Mouse (Mus musculus) gastrocnemius, adult 18-20 months (tissue): Measurements from ENCODE around the gene AY358078. TPM values are rescaled to one million over a fixed set of nuclear protein-coding genes. Genes with fewer than 3 reads are reported as not detected.
"Not testable (repeated sequence)": the region's sequence is repeated elsewhere in the genome, so short reads cannot be mapped to it uniquely, and the experiment has no call there.

Experiments used
- DNase-seq: peaks from one replicate; pipeline ENCODE4 v3.0.0; 2021; ENCODE audit warnings: low spot score
- long read RNA-seq, 2 experiments: library from polyadenylated mRNA; stranded (forward); transcript quantifications; one replicate each; pipeline ENCODE4 v2.0.0; 2021
- total RNA-seq, 2 experiments: library from RNA; stranded (reverse); gene quantifications; 2 replicates each; pipeline ENCODE4 v1.2.3; 2021

Gene AY358078
- not detected for total RNA-seq
- long read RNA-seq, experiment 1: 0 reads
- long read RNA-seq, experiment 2: 0 reads

DNA sequence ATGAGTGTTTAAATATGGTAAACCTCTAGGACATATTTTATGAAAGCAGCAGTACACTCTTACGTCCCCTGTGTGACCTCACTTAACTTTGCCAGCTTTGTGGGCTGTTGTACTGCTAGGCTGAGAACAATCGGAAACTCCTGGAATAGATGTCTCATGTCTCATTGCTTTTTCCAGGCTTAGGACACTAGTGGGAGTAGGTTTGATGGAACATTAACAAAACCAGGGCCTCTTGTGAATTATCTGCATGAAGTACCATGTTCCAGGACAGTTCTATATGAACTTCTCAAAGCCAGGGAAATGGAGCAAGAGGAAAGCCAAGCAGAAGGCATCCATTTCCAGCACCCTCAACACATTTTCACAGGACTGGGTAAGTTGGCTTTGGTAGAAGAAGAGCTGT, at the start of gene AY358078:
Gene AY358078 (plus strand): TSS at position 301 of the 400 bp plus-strand sequence.
- no peak for DNase-seq

GRCm38 (mm10) chr14:51755944-51756343, 43.9 kb upstream of the AY358078 start:
- no peak for DNase-seq

GRCm38 (mm10) chr14:51771378-51771777, 28.5 kb upstream of the AY358078 start:
- DNase-seq: not testable (repeated sequence)

DNA sequence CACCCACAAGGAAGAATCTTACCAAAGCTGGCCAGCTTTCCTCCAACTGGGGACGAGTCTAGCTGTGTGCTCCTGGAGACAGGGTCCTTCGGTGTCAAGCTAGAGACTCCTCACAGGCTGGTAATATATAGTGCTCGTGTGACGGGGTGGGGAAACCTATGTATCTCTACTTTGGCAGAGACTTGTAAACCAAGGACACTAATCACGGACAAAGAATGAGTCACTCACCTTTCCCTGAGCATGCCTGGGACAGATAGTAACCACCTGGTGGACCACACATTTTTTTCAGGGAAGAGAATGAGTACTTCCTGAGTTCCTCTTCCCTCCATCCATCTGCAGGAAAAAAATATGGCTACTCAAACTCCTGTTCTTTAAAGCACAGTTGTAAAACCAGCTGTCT, 26.4 kb upstream of the AY358078 start, which contains the start of gene Ang4:
Gene Ang4 (minus strand): TSS at position 101 of the 400 bp plus-strand sequence.
- no peak for DNase-seq

DNA sequence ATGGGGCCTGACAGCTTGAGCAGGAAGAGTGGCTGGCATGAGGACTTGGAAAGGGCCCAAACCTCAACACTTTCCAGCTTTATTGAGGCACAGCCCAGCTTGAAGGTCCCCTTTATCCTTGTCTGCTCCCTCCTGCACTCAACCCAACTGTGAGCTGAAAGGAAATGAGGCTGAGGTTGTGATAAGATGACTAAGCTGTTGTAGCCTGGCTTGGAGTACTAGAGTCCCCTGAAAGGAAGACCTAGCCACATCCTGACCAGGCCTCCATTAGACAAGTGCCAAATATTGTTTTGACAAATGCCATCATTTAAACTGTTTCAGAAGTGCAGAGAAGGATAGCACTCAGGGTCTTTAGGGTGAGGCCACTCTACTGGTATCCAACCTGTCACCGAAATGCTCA, 22.1 kb upstream of the AY358078 start:
- no peak for DNase-seq

DNA sequence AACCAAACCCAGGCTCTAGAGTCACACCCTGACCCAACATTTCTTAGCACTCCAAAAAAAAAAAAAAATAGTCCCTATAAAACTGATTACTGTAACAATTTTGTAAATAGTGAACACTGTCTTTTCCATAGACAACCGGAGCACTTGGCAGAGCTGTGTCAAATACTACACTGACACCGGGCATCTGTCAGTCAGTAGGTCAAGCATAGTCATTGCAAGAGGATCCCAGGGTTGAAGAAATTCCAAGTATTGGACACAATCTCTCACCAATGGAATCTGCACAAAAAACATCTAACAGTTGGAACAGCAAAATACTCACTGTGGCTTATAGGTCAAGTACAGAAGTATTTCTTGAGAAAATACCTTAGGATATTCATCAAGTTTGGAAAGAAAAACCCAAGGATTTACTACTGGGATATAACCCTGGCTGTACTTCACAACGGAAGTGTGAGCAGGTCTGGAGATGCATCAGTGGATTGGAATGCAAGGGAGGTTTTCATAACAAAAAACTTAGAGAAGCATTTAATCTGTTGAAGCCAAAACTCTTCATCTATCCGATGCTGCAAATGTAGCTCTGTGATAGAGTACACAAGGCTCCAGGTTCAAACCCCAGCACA, 20.9 kb upstream of the AY358078 start:
- no peak for DNase-seq

GRCm38 (mm10) chr14:51786335-51786734, 13.5 kb upstream of the AY358078 start:
- DNase-seq: no peak

GRCm38 (mm10) chr14:51787061-51787460, 12.8 kb upstream of the AY358078 start:
- no peak for DNase-seq

GRCm38 (mm10) chr14:51789196-51789595, 10.7 kb upstream of the AY358078 start:
- no peak for DNase-seq

- DNase-seq: no peak
Measured at GRCm38 (mm10) chr14:51794106-51794505, 5.7 kb upstream of the AY358078 start.

DNA sequence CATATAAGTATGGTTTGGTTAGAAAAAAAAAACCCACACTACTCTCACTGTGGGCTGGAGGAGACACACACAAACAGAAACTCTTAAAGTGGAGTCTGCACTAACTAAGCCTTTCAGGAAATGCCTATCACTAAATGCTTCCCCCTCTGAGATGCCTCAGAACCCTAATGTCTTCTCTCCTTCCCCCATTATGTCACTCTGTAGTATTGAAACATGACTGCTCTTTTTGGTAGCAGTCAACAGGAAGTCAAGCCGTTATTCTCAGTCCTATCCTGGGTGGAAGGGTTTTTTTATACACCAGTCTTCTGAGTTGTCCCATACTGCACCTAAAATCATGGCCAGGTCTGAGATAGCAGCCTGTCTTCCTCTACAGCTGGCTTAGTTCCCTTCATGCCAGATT, 26.8 kb downstream of the AY358078 start:
- DNase-seq: no peak

- DNase-seq: not testable (repeated sequence)
Measured at GRCm38 (mm10) chr14:51827842-51828241, 28.0 kb downstream of the AY358078 start.

GRCm38 (mm10) chr14:51829188-51829587, 29.3 kb downstream of the AY358078 start:
- DNase-seq: no peak

GRCm38 (mm10) chr14:51838480-51838879, 38.6 kb downstream of the AY358078 start:
- DNase-seq: not testable (repeated sequence)

DNA sequence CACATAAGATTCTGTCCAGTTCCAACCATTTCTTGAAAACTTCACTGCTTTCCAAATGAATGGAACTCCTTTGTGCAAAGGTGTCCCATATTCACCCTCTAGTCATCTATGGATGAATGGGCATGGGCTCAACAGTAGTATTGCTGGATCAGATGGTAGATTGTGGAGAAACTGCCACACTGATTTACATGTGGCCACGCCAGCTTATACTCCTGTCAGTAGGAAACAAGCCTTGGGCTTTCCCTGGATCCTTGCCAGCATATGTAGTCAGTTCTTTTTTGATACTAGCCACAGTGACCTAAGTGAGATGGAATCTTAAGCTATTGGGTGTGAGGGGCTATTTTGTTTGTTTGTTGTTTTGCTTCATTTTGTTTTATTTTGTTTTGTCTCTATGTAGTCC, 42.4 kb downstream of the AY358078 start:
- DNase-seq: no peak

DNA sequence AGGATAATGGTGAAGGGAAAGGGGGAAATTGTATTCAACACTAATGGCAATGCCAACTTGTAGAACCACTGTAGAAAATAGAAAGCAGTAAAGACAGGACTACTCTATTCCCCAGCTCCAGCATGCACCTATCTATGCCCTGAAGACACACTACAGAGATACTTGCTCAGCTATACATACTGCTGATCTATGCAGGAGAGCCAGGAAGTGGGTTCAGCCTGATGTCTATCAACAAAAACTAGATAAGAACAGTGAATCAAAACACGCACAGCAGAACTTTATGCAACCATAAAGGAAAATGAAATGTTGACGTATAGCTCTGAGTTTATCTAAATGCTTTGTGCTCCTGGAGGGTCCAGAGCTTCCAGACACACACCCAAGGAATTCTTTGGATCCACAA, 42.9 kb downstream of the AY358078 start:
- no peak for DNase-seq

DNA sequence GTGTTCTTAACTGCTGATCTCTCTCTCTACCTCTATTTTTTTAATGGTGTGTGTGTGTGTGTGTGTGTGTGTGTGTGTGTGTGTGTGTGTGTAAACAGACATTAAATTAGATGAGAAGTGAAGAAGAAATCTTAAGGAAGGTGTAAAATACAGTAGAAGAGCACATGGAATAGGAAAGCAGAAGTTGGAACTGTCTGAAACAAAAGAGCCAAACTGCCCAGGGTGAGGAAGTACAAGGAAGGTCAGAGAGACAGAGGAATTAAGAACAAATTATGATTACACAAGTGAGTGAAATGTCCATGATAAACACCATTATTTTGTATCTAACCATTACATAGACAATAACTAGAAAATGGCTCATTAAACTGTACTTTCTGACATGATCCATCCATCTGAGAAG, 44.0 kb downstream of the AY358078 start:
- no peak for DNase-seq

GRCm38 (mm10) chr14:51846566-51846965, 46.7 kb downstream of the AY358078 start:
- DNase-seq: no peak

DNA sequence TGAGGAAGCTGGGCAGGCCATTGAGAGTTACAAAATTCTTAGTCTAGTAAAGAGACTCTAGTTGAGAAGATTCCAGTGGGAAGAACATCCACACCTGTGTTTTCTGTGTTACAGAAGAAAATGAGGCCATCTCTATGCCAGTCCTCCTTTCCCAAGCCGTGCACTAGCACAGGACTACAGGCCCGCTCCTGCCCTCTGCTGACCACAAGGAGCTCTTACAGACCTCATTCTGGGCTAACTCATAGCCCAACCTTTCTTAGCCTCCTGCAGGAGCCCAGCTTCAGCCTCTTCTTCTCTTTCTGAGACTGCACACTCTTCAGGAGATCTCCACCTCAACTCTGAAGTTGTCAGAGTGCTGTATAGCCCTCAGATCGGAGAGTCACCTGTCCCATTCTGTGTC, 51.2 kb downstream of the AY358078 start:
- DNase-seq: not testable (repeated sequence)

DNA sequence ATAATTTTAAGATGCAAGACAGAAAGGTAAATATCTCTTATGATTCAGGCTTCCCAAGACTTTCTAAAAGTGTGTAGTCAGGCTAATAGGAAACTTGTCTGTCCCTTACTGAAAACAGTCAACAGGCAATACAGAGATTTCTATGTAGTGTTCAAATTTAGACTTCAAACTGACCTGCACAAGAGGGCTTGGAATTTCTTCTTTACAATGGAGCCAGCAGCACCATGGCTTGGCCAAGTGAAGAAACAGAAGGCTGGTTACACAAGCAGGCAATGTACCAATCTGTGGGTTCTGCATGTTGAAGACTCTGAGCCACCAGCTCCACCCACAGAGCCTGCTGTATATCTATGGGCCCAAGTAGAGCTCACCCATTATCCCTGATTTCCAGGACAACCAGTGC, 53.6 kb downstream of the AY358078 start, which contains the start of gene Ear6:
Gene Ear6 (plus strand): TSS at position 301 of the 400 bp plus-strand sequence.
- DNase-seq: no peak

GRCm38 (mm10) chr14:51855280-51855679, 55.4 kb downstream of the AY358078 start:
- not testable (repeated sequence) for DNase-seq

DNA sequence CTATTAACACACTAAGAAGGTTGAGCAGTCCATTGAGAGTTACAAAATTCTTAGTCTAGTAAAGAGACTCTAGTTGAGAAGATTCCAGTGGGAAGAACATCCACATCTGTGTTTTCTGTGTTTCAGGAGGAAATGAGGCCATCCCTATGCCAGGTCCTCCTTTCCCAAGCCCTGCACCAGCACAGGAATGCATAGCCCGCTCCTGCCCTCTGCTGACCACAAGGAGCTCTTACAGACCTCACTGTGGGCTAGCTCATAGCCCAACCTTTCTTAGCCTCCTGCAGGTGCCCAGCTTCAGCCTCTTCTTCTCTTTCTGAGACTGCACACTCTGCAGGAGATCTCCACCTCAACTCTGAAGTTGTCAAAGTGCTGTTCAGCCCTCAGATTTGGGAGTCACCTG, 63.8 kb downstream of the AY358078 start:
- DNase-seq: not testable (repeated sequence)

GRCm38 (mm10) chr14:51870756-51871155, 70.9 kb downstream of the AY358078 start:
- DNase-seq: no peak

- no peak for DNase-seq
Measured at GRCm38 (mm10) chr14:51871741-51872140, 71.9 kb downstream of the AY358078 start.
